Mouse (Mus musculus) regulatory T cell (primary cell): ENCODE measurements around the gene Gadd45b.

Experiments used
- in situ Hi-C: fragments of 300-600 bp; cut with MboI, MseI; formaldehyde crosslinking; loops from one replicate; pipeline ENCODE4 v1.15.1; 2025; ENCODE audit warnings: high pct_unique_total_duplicates

The Gadd45b gene

GRCm38 (mm10) chr10:80929299-80930226 is at the start of gene Gadd45b:
Gene Gadd45b, plus strand, starts transcription at chr10:80930073.
- in situ Hi-C loops, result loop anchor here (5.0 kb wide), 1 partner anchor 58 kb away; no protein-coding TSS in a partner anchor

DNA sequence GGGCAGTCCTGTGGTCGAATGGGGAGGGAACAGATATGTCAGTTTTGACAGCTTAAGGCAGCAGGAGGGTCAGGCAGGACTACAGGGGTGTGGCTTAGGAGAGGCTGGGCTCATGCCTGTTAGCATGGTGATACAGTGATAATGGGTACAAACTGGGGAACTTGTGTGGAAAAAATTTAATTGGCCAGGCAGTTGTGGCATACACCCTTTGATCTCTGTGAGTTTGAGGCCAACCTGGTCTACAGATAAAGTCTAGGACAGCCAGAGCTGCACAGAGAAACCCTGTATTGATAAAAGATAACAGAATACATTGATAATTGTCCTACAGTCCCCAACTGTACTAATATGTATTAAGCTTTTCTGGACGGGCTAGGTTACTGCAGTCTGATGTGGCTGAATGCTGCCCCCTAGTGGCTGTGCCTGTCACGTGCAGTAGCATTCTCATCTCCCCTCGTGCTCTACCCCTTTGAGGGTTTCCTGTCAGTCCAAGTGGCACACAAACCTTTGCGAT is 49.7 kb upstream of the Gadd45b start:
- in situ Hi-C loops, result no loop called here

GRCm38 (mm10) chr10:80880901-80881300 is 49.0 kb upstream of the Gadd45b start:
- in situ Hi-C loops, result no loop called here

DNA sequence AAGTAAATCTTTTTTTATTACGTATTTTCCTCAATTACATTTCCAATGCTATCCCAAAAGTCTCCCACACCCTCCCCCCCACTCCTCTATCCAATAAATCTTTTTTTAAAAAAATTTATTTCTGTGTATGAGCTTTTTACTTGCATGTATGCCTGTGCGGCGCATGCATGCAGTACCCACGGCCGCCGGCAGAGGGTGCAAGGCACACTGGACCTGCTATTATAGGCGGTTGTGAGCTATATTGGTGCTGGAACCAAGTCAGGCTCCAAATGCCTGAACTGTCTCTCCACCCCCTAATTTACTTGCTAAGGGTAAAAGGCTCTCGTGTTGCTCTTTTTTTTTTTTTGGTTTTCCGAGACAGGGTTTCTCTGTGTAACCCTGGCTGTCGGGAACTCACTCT is 48.6 kb upstream of the Gadd45b start:
- in situ Hi-C loops, result no loop called here

DNA sequence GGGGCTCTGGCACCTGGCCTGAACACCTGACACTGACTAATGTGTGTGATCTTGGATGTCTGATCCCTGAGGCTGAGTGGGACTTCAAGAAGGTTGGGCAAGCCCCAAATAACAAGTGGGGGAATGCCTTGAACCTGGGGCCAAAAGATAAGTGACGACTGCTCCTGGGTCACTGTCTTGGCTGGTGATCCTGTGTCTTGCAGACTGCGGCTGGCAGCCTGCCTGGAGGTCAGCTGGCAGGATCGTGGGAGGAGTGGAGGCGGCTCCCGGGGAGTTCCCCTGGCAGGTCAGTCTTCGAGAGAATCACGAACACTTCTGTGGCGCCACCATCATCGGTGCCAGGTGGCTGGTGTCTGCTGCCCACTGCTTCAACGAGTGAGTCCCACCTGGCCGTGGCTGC is 42.7 kb upstream of the Gadd45b start:
- in situ Hi-C loops, result no loop called here

DNA sequence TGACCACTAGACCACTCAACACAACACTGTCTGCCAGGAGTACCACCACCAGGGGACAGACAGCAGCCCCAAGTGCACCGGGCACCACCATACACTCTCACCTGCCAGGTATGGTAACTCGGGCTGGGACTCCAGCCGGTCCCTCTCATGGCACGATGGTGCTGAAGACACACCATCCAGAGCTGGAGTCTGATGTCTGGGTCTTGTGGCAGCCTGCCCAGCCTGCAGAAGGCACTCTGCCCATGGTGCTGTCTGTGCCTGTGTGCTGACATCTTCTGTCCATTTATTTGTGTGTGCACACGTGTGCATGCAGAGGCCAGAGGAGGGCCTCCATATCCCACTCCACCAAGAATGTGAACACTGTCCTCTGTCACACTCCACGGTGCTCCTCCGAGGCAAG is 34.8 kb upstream of the Gadd45b start:
- in situ Hi-C loops, result no loop called here

GRCm38 (mm10) chr10:80895697-80896096 is 34.2 kb upstream of the Gadd45b start:
- in situ Hi-C loops, result no loop called here

DNA sequence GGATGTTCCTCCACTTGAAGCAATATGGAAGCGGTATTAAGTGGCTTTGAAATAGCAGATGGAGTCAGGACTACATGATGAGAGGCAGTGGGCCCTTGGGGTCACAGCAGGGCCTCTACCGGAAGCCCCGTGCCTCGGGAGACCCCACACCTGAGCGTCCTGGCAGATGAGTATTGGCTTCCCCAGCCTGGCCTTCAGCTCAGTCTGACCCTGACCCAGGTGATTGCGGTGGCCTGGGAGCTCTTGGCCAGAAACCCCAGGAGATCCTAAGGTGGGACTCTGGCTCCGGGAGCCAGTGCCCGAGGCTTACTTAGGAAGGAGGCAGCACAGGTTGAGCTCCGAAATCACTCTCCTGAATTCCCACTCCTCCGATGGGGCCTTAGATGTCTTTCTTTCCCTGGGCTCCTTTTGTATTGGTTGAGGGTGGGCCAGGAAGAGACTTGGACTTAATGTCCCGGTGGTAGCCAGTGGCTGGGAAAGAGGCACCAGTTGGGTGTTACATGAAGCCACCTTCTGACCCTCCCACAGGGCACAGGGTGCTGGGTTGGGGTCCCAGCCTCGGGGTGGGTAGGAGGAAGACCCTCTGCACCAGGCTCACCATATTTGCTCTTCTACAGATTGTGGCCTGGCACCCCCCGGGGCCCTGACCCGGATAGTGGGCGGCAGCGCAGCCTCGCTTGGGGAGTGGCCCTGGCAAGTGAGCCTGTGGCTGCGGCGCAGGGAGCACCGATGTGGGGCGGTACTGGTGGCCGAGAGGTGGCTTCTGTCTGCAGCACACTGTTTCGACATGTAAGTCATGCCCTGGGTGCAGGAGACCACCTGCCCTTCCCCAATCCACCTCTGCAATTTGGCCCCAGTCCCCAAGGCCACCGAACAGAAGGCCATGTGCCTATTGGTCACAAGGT is 33.0 kb upstream of the Gadd45b start:
- in situ Hi-C loops, result no loop called here

GRCm38 (mm10) chr10:80897861-80898510 is 31.9 kb upstream of the Gadd45b start:
- in situ Hi-C loops, result no loop called here

DNA sequence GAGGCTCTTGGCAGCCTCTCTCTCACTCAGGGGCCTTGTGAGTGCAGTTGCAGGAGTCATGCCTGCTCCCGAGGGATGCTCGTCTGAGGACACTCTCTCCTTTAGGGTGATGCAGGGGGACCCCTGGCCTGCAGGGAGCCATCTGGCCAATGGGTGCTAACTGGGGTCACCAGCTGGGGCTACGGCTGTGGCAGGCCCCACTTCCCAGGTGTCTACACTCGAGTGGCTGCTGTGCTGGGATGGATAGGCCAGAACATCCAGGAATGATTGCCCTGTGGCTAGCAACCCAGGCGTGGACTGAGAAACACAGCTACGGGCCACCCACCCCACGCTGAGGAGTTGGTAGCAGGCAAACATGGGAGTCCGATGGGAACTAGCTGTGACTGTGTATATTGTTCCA is 30.8 kb upstream of the Gadd45b start:
- in situ Hi-C loops, result no loop called here

DNA sequence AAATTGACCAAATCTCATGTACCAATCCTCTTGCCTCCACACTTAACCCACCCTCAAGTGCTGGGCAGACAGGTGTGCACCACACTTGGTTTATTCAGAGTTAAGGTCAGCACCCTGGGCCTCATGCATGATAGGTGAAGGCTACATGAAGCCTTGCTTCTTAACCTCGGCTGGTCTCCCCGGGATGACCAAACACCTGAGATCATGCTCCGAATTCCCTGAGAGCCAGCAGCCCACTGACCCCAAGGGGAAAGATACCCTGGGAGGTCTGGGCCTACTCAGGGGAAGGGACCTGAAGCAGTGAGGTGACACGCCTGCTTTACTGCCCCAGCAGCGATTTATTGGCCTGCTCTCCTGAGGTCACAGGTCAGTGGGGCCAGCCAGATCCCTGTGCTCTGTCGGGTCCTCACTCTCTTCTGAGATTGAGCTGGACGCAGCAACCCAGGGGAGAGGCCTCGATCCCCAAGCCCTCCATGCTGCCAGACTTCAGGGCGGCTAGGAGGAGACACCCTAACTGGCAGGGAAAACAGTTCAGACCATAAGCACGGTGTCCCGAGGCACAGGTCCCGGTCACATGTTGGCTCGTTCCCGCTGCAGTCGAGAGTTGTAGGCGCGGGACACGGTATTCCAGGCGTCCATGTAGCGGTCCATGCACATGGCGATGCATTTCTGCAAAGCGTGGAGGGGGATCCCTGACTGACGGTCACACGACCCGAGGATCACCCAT is 30.1 kb upstream of the Gadd45b start:
- in situ Hi-C loops, result no loop called here

DNA sequence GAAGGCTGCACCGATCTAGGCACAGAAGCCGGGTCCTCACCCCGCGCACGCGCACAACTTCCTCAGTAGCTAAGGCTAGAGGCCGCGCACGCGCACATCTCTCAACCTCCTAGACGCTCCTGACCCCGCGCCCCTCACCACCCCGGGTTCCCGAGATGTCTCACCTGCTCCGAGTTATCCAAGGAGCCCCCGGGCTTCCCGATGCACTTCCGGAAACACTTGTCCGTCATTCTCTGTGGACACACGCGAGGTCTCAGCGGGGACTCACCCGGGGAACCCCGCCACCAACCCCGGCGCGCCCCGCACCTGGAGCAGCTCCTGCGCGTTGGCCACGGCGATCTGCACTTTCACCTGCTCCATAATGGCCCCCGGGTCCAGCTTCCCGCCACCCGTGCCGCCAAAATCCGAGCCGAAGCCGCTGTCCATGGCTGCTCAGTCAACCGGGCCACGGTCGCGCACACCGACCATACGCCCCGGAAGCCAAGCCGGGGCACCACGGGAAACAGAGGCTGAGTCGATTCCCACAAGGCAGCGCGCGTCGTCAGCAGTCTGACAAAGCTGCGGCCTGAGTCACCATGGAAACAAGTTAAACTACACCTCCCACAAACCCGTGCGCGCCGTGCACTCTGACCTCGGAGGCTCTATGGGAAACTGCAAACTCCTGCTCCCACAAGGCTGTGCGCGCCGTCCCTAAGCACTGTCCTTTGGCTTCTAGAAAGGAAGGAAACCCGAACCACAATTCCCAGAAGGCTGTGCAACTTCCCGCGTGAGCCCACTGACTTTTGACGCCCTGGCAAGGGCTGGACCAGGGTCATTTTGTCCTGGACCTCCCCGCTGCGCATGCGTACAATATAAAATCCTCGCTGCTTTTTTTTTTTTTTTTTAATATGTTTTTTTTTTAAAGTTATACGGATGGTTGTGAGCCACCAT is 29.3 kb upstream of the Gadd45b start, which contains the start of gene Timm13:
Timm13 (minus strand) TSS at position 652 of the 930 bp plus-strand sequence.
- in situ Hi-C loops, result no loop called here

GRCm38 (mm10) chr10:80901409-80902272 is 28.2 kb upstream of the Gadd45b start:
- in situ Hi-C loops, result no loop called here

DNA sequence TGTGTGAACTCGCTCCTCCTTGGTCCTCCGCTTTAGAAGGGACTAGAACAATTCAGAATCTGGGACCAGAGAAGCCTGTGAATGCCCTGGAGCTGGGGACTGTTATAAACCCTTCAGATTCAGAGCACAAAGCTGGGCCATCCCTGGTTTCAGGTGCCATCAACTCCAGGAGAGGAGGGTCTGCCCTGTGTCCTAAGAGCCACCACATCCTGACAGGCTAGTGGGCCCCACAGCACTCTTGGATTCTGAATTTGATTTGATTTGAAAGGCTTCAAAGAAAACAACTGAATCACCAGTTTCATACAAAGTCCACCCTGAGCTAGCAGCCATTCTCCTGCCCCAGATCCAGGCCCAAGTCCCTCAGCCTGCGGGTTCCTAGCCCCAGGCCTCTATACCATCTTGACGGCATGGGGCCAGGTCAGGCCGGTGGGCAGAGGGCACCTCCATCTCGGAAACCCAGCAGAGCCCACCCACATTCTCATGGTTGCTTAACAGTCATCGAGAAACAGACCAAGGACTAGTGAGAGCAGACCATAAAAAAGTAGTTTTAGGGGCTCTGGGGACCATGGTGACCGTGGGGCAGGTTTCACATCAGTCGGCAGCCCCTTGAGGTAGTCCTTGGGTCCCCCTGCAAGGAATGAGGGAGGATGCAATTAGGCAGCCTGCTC is 27.5 kb upstream of the Gadd45b start:
- in situ Hi-C loops, result no loop called here

DNA sequence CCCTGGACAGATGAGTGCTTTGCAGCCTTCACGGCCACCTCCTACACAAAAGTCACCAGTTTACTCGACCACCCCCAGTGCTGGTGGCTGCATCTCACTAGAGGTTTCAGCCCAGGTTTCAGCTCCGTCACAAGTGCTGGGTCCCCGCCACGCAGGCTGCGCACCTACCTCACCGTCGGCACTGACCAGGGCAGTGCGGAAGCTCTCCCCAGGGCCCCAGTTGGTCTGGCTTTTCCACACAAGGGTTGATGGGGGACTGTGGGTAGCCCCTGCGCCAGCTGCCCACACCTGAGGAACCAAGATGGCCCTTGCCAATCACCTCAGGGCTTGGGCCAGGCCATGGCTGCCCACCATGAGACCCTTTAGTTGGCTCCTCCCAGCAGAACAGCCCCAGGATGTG is 26.6 kb upstream of the Gadd45b start:
- in situ Hi-C loops, result no loop called here

GRCm38 (mm10) chr10:80904004-80904693 is 25.7 kb upstream of the Gadd45b start:
- in situ Hi-C loops, result no loop called here

DNA sequence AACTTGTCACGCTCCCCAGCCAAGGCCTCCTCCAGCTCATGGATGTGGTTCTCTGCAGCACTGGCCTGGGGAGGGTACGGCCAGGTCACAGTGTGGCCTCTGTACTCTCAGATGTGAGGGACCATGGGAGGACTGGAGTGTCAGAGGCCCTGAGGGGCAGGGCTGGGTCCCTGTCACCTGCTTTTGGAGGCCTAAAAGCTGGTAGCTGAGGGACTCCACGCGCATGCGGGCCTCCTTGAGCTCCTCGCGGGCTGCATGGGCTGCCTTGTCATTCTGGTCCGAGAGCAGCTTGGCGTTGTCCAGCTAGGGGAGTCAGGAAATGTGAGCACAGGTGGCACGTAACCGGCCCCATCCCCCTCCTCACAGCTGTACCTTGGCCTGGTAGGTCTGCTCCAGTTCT is 25.2 kb upstream of the Gadd45b start:
- in situ Hi-C loops, result no loop called here
